Mouse (Mus musculus): ENCODE data around the gene Creb3. TPM values are rescaled to one million over a fixed set of nuclear protein-coding genes. Genes with fewer than 3 reads are reported as not detected.

Gene Creb3
- 34.6 and 40.8 TPM in 2 replicates for polyA plus RNA-seq (2012; rRNA removed)

GRCm38 (mm10) chr4:43561997-43562768 is at the start of gene Creb3, which contains the start of gene Tln1:
Creb3 (plus strand) TSS chr4:43562332.
Tln1 (minus strand) TSS chr4:43562691.

GRCm38 (mm10) chr4:43578376-43579204 is 16.5 kb downstream of the Creb3 start, which contains the start of the genes Rgp1 and Gba2:
Rgp1 (plus strand) TSS chr4:43578715.
Gba2 (minus strand) TSS chr4:43578873.

DNA sequence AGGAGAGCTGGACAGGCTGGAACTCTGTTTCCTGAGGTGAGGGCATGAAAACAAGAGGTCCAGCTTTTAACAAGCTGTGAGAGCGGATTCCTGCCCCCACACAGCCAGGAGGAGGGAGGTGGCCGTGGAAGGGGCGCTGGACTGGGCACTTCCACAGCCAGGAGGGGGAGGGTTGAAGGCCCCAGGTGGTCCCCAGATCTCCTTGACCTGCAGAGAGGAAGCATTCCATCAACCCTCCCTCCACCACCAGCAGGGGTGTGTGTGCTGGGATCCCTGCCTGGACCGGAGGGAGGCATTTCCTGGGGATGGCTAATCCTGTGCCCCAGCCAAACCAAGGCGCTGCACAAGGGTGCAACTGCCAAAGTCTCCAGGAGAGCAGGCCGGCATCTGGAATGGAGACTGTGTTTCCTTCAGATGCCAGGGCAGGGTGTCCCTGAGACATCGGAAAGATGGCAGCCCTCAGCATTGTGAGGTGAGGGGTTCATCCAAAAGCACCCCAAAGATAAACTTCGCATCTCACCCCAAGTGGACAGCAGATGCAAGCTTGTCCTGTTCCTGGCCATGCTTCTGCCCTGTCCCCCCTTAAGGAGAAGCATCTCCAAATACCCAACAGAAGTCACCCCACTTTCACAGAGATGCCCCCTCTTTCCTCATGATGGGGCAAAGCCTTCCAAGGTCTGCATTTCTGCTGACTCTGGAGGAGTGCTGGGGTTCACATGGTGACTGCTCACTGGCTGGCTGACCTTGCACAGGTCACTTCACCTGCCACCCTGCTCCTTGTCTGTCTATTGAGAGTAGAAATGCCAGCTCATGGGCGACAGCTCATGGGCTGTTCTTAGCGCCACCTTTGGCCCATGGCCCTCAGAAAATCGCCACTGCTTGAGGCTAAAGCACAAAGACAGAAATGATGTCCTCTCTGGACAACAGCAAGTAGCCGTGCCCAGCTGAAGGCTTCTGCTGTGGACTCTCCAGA is 22.6 kb downstream of the Creb3 start, which contains the start of gene Msmp:
Msmp (minus strand) TSS at position 51 of the 973 bp plus-strand sequence.

Other genes starting within 250 kb of the Creb3 start
- 19.6 and 21.4 TPM in 2 replicates for gene Rusc2, start 180.4 kb upstream of the Creb3 start, polyA plus RNA-seq (2012; rRNA removed)
- gene Fam166b, start 133.2 kb upstream of the Creb3 start, polyA plus RNA-seq (2012; rRNA removed) = 0.46 and 0.47 TPM in 2 replicates
- gene Tesk1, start 120.4 kb upstream of the Creb3 start, polyA plus RNA-seq (2012; rRNA removed) = 43.3 and 45.3 TPM in 2 replicates
- 0.35 and 0.38 TPM in 2 replicates for gene Cd72, start 107.7 kb upstream of the Creb3 start, polyA plus RNA-seq (2012; rRNA removed)
- gene Sit1, start 78.6 kb upstream of the Creb3 start, polyA plus RNA-seq (2012; rRNA removed) = not detected in 2 replicates
- gene Ccdc107, start 69.4 kb upstream of the Creb3 start, polyA plus RNA-seq (2012; rRNA removed) = 46.4 and 49.4 TPM in 2 replicates
- 41.5 and 64.0 TPM in 2 replicates for gene Arhgef39, start 62.6 kb upstream of the Creb3 start, polyA plus RNA-seq (2012; rRNA removed)
- gene Car9, start 55.4 kb upstream of the Creb3 start, polyA plus RNA-seq (2012; rRNA removed) = 0.37 and 1.3 TPM in 2 replicates
- 83.2 and 109 TPM in 2 replicates for gene Tpm2, start 38.6 kb upstream of the Creb3 start, polyA plus RNA-seq (2012; rRNA removed)
- gene Tln1, start 359 bp downstream of the Creb3 start, polyA plus RNA-seq (2012; rRNA removed) = 52.5 and 57.8 TPM in 2 replicates
- gene Rgp1, start 16.4 kb downstream of the Creb3 start, polyA plus RNA-seq (2012; rRNA removed) = 42.0 and 62.0 TPM in 2 replicates
- gene Gba2, start 16.5 kb downstream of the Creb3 start, polyA plus RNA-seq (2012; rRNA removed) = 47.6 and 49.0 TPM in 2 replicates
- gene Msmp, start 22.2 kb downstream of the Creb3 start, polyA plus RNA-seq (2012; rRNA removed) = 0.10 and 0.17 TPM in 2 replicates
- gene Npr2, start 69.6 kb downstream of the Creb3 start, polyA plus RNA-seq (2012; rRNA removed) = 45.5 and 61.8 TPM in 2 replicates
- gene Spag8, start 91.3 kb downstream of the Creb3 start, polyA plus RNA-seq (2012; rRNA removed) = 2.9 and 3.2 TPM in 2 replicates
- 53.7 and 54.7 TPM in 2 replicates for gene Hint2, start 94.1 kb downstream of the Creb3 start, polyA plus RNA-seq (2012; rRNA removed)
- gene Tmem8b, start 106.6 kb downstream of the Creb3 start, polyA plus RNA-seq (2012; rRNA removed) = 13.2 and 15.3 TPM in 2 replicates
- gene Fam221b, start 106.8 kb downstream of the Creb3 start, polyA plus RNA-seq (2012; rRNA removed) = 0.21 and 0.22 TPM in 2 replicates
- gene Olfr70, start 138.5 kb downstream of the Creb3 start, polyA plus RNA-seq (2012; rRNA removed) = not detected in 2 replicates
- gene Olfr71, start 147.9 kb downstream of the Creb3 start, polyA plus RNA-seq (2012; rRNA removed) = not detected in 2 replicates
- 0.16 and 0.17 TPM in 2 replicates for gene Hrct1, start 164.9 kb downstream of the Creb3 start, polyA plus RNA-seq (2012; rRNA removed)
- 0.02 and 0.06 TPM in 2 replicates for gene Spaar, start 167.7 kb downstream of the Creb3 start, polyA plus RNA-seq (2012; rRNA removed)
- not detected in 2 replicates for gene Olfr159, start 208.7 kb downstream of the Creb3 start, polyA plus RNA-seq (2012; rRNA removed)

All from central nervous system, embryonic 11.5 days (tissue).